Mouse (Mus musculus): ENCODE measurements around the gene Mybl2.
A peak's percentile ranks its signal among the peaks of the same experiment; 100 is the strongest.

DNA sequence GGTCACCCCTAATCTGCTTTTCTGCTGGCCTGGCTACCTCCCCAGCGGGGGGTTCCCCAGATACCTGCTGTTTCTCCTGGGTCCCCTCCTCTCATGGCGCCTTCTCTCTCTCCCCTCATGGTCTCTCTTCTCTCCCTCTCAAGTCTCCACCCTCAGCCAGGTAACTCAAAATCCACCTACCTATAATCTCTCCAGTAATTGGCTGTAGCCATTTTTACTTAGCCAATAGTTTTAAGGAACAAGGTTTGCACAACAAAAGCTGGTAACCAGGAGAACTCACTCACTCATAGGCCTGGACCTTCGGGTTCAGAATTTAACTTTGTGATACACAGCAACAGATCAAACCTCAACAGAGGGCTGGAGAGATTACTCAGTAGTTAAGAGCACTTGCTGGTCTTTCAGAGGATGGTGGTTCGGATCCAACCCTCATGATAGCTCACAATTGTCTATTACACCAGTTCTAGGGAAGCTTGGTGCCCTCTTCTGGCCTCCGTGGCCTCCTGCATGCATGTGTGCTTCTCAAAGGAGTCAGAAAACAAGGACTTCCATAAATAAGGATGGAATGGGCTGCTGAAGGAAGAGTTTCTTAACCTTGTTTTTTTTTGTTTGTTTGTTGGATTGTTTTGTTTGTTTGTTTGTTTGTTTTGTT, 35.1 kb downstream of the Mybl2 start:
- TF ChIP-seq POLR2A (IDR thresholded peaks at IDR 0.05; ENCODE audit: borderline replicate concordance, low read depth, low read length) (no peak), CTCF (IDR thresholded peaks at IDR 0.05; ENCODE audit: low read depth, low read length) (peak; percentile 19; the same call in 1 of the 2 replicates)

Measured in bone marrow macrophage, adult 2 months (primary cell).